Comparison of ENCODE assay signal across 24 mouse cellular contexts in genomic region chr2:35484102-35484501, GRCm38 (mm10). TPM values are rescaled to one million over a fixed set of nuclear protein-coding genes. Genes with fewer than 3 reads are reported as not detected.
DNase-seq lines count a peak whose midpoint lies in the region; ATAC-seq and TF ChIP-seq lines count a peak whose summit lies in the region.
"Had no signal": no experiment of that assay in that cellular context is flagged by ENCODE, and none has a peak within 500 bp of the region (broad histone marks: within the 10 kb centered on the region; RNA-seq: fewer than 3 reads in every experiment).

No protein-coding gene starts in this region.

- no peak overlapping the region for H3K4me2 ChIP-seq in neural tube, embryonic 11.5 days (ENCODE audit: low read depth)
- no peak overlapping the region for H3K4me2 ChIP-seq in neural tube, embryonic 15.5 days
- H3K4me2 ChIP-seq in intestine, embryonic 15.5 days (replicated peaks) = no peak overlapping the region
- no peak overlapping the region for H3K4me2 ChIP-seq in midbrain, embryonic 13.5 days (replicated peaks)

- no peak overlapping the region for H3ac ChIP-seq in C2C12 (ENCODE audit: control insufficient read depth, insufficient read length, low read depth)

- H3K36me3 ChIP-seq in heart, embryonic 10.5 days = no peaks in the 10 kb centered on the region
- no peaks in the 10 kb centered on the region for H3K36me3 ChIP-seq in neural tube, embryonic 11.5 days (ENCODE audit: control insufficient read depth, insufficient read depth, low read length)
- H3K36me3 ChIP-seq in neural tube, embryonic 15.5 days = no peaks in the 10 kb centered on the region
- no peaks in the 10 kb centered on the region for H3K36me3 ChIP-seq in C2C12 (ENCODE audit: control insufficient read depth, insufficient read depth)
- no peaks in the 10 kb centered on the region for H3K36me3 ChIP-seq in intestine, embryonic 15.5 days
- no peaks in the 10 kb centered on the region for H3K36me3 ChIP-seq in midbrain, embryonic 13.5 days
- H3K36me3 ChIP-seq: G1E had no signal

- H3K27me3 ChIP-seq in heart, embryonic 10.5 days (ENCODE audit: insufficient read depth, poor library complexity, severe bottlenecking) = no peaks in the 10 kb centered on the region
- no peaks in the 10 kb centered on the region for H3K27me3 ChIP-seq in neural tube, embryonic 11.5 days (ENCODE audit: control insufficient read depth, insufficient read depth, low read length)
- H3K27me3 ChIP-seq in neural tube, embryonic 15.5 days (replicated peaks) = no peaks in the 10 kb centered on the region
- no peaks in the 10 kb centered on the region for H3K27me3 ChIP-seq in C2C12 (ENCODE audit: control insufficient read depth, insufficient read depth, insufficient read length)
- H3K27me3 ChIP-seq in intestine, embryonic 15.5 days (replicated peaks) = no peaks in the 10 kb centered on the region
- no peaks in the 10 kb centered on the region for H3K27me3 ChIP-seq in midbrain, embryonic 13.5 days
- H3K27me3 ChIP-seq: CH12.LX, Patski had no signal

- peaks cover 49% of the 10 kb centered on the region for H3K4me1 ChIP-seq in heart, embryonic 10.5 days
- no peaks in the 10 kb centered on the region for H3K4me1 ChIP-seq in neural tube, embryonic 11.5 days (ENCODE audit: control insufficient read depth, insufficient read depth, low read length)
- no peaks in the 10 kb centered on the region; the same call in 1 of the 2 replicates for H3K4me1 ChIP-seq in neural tube, embryonic 15.5 days
- no peaks in the 10 kb centered on the region for H3K4me1 ChIP-seq in intestine, embryonic 15.5 days (replicated peaks)
- peaks cover 17% of the 10 kb centered on the region for H3K4me1 ChIP-seq in midbrain, embryonic 13.5 days (replicated peaks)

- H3K79me3 ChIP-seq in C2C12 (ENCODE audit: low read depth) = no peaks in the 10 kb centered on the region

- 84% methylated on average over 3 of the region's 3 CpGs for WGBS in heart, embryonic 10.5 days
- WGBS in neural tube, embryonic 11.5 days = 84% methylated on average over 3 of the region's 3 CpGs
- WGBS in neural tube, embryonic 15.5 days = 92% methylated on average over 3 of the region's 3 CpGs
- WGBS in intestine, embryonic 15.5 days = 85% methylated on average over 3 of the region's 3 CpGs
- WGBS in midbrain, embryonic 13.5 days = 79% methylated on average over 3 of the region's 3 CpGs

- no peak overlapping the region for H3K9ac ChIP-seq in neural tube, embryonic 11.5 days (ENCODE audit: low read length)
- no peak overlapping the region for H3K9ac ChIP-seq in neural tube, embryonic 15.5 days (replicated peaks)
- no peak overlapping the region for H3K9ac ChIP-seq in intestine, embryonic 15.5 days
- H3K9ac ChIP-seq in midbrain, embryonic 13.5 days (replicated peaks) = no peak overlapping the region

- H3K79me2 ChIP-seq in C2C12 (ENCODE audit: control insufficient read depth, insufficient read depth) = no peaks in the 10 kb centered on the region

- no peak for ATAC-seq in neural tube, embryonic 11.5 days (ENCODE audit: insufficient read depth, low FRiP score, low TSS enrichment)
- ATAC-seq in neural tube, embryonic 15.5 days (ENCODE audit: low FRiP score) = no peak
- no peak for ATAC-seq in intestine, embryonic 15.5 days
- no peak for ATAC-seq in midbrain, embryonic 13.5 days
- ATAC-seq: activated CD4-positive, CD25-positive, alpha-beta regulatory T cell, adult 4 months; CD4-positive, CD25-positive, alpha-beta regulatory T cell, adult 4 months; Patski had no signal

- DNase-seq in heart, embryonic 10.5 days (ENCODE audit: low spot score) = peak; percentile 9
- DNase-seq in heart, adult 8-10 months (ENCODE audit: low spot score) = no peak
- DNase-seq in neural tube, embryonic 11.5 days (ENCODE audit: low spot score) = peak; percentile 3
- DNase-seq in 416B (ENCODE audit: low read depth) = peak; percentile 41
- DNase-seq: adrenal gland, adult 2 months; adrenal gland, adult 8-10 months; adrenal gland, postnatal 10 days; adrenal gland, postnatal 14 days; adrenal gland, postnatal 25 days; adrenal gland, postnatal 36 days; B cell, adult 2 months; cerebellum, adult 11 months; cerebellum, adult 11-12 months; cerebellum, adult 18-20 months; cerebellum, adult 2 months had no signal

- no peak overlapping the region for H3K27ac ChIP-seq in heart, embryonic 10.5 days
- no peak overlapping the region for H3K27ac ChIP-seq in neural tube, embryonic 11.5 days (ENCODE audit: low read depth, low read length)
- no peak overlapping the region for H3K27ac ChIP-seq in neural tube, embryonic 15.5 days (replicated peaks)
- H3K27ac ChIP-seq in intestine, embryonic 15.5 days = no peak overlapping the region
- no peak overlapping the region for H3K27ac ChIP-seq in midbrain, embryonic 13.5 days

- TF ChIP-seq CTCF in C2C12 (IDR thresholded peaks at IDR 0.05; ENCODE audit: control insufficient read depth, insufficient read depth, insufficient read length) = no peak

- no peak overlapping the region for H3K4me3 ChIP-seq in heart, embryonic 10.5 days
- H3K4me3 ChIP-seq in neural tube, embryonic 11.5 days (ENCODE audit: low read depth, low read length) = no peak overlapping the region
- H3K4me3 ChIP-seq in neural tube, embryonic 15.5 days (replicated peaks) = no peak overlapping the region
- H3K4me3 ChIP-seq in C2C12 (ENCODE audit: insufficient read depth, poor library complexity, severe bottlenecking) = no peak overlapping the region
- H3K4me3 ChIP-seq in intestine, embryonic 15.5 days (replicated peaks) = no peak overlapping the region
- H3K4me3 ChIP-seq in midbrain, embryonic 13.5 days (replicated peaks) = no peak overlapping the region

- H3K9me3 ChIP-seq in heart, embryonic 10.5 days = no peaks in the 10 kb centered on the region
- H3K9me3 ChIP-seq in neural tube, embryonic 11.5 days (ENCODE audit: control insufficient read depth, low read length) = no peaks in the 10 kb centered on the region
- H3K9me3 ChIP-seq in neural tube, embryonic 15.5 days (replicated peaks) = no peaks in the 10 kb centered on the region
- no peaks in the 10 kb centered on the region for H3K9me3 ChIP-seq in intestine, embryonic 15.5 days
- H3K9me3 ChIP-seq in midbrain, embryonic 13.5 days = no peaks in the 10 kb centered on the region
- H3K9me3 ChIP-seq: G1E had no signal

TF ChIP-seq in C2C12, 6 proteins besides CTCF, POLR2A, EP300 and RAD21:
- TF ChIP-seq MYOD1 (IDR thresholded peaks at IDR 0.05; ENCODE audit: control insufficient read depth, insufficient read length, low read depth) = peak; percentile 93
- no peak for TF ChIP-seq MYOG (IDR thresholded peaks at IDR 0.05; ENCODE audit: control insufficient read depth, extremely low read depth, insufficient read length)
TF ChIP-seq in C2C12: peak in this region for 1.

RNA-seq across cellular contexts. Expression of gene Ggta1, which starts 21.1 kb away (rescaled TPM):
- polyA plus RNA-seq in heart, embryonic 10.5 days (2016; fragmentation: Nextera tagmentation; extraction: Ambion mirVana) = 30.4 and 51.3 TPM in 2 replicates
- 10 to 100 TPM in 3 of 4 experiments, 1 to 10 TPM in 1; 9.9 to 18.2 (median 14.5) TPM for total RNA-seq in heart, adult 8-10 months (2022)
- 7.3 and 9.5 TPM in 2 replicates for polyA plus RNA-seq in neural tube, embryonic 11.5 days (2014; fragmentation: Nextera tagmentation; extraction: Ambion mirVana)
- 7.4 and 14.2 TPM in 2 replicates for polyA plus RNA-seq in neural tube, embryonic 15.5 days (2015; fragmentation: Nextera tagmentation; extraction: Ambion mirVana)
- 7.1 TPM for polyA plus RNA-seq in C2C12 (2012; fragmentation: generic; extraction: Trizol)
- polyA plus RNA-seq in intestine, embryonic 15.5 days (2015; fragmentation: Nextera tagmentation; extraction: Ambion mirVana) = 18.0 and 18.5 TPM in 2 replicates
- polyA plus RNA-seq in midbrain, embryonic 13.5 days (2015; fragmentation: Nextera tagmentation; extraction: Ambion mirVana) = 4.8 and 5.0 TPM in 2 replicates
